Comparison of ENCODE assay signal across 8 mouse cellular contexts in genomic region chr6:146888660-146889490, GRCm38 (mm10). TPM values are rescaled to one million over a fixed set of nuclear protein-coding genes. Genes with fewer than 3 reads are reported as not detected.
DNase-seq lines count a peak whose midpoint lies in the region; ATAC-seq and TF ChIP-seq lines count a peak whose summit lies in the region.

No protein-coding gene starts in this region.

- H3K9me3 ChIP-seq in kidney, embryonic 14.5 days (ENCODE audit: control insufficient read depth, low read length), result no peaks in the 10 kb centered on the region
- no peaks in the 10 kb centered on the region for H3K9me3 ChIP-seq in heart, postnatal 0 days (replicated peaks; ENCODE audit: control insufficient read depth, low read length)
- no peaks in the 10 kb centered on the region for H3K9me3 ChIP-seq in megakaryocyte, embryonic 14.5 days

- TF ChIP-seq CTCF in heart, postnatal 0 days (IDR thresholded peaks at IDR 0.05; ENCODE audit: low read depth), result no peak

- peak; percentile 65 for ATAC-seq in kidney, embryonic 14.5 days (ENCODE audit: low FRiP score, low TSS enrichment)
- peak; percentile 57 for ATAC-seq in heart, postnatal 0 days (ENCODE audit: insufficient read depth, low read depth)

- peak overlapping the region; percentile 91 for H3K9ac ChIP-seq in kidney, embryonic 14.5 days (ENCODE audit: low read depth, low read length)
- H3K9ac ChIP-seq in heart, postnatal 0 days (replicated peaks; ENCODE audit: low read depth, low read length), result peak overlapping the region; percentile 96

- no peaks in the 10 kb centered on the region for H3K27me3 ChIP-seq in kidney, embryonic 14.5 days (ENCODE audit: control insufficient read depth, insufficient read depth, low read length)
- no peaks in the 10 kb centered on the region for H3K27me3 ChIP-seq in heart, postnatal 0 days (ENCODE audit: control insufficient read depth, insufficient read depth, low read length)
- no peaks in the 10 kb centered on the region for H3K27me3 ChIP-seq in megakaryocyte, embryonic 14.5 days (replicated peaks)

- 6% methylated on average over 26 of the region's 26 CpGs for WGBS in kidney, embryonic 14.5 days
- WGBS in heart, postnatal 0 days, result 6% methylated on average over 26 of the region's 26 CpGs

- DNase-seq in kidney, postnatal 4 days, result no peak
- DNase-seq in NIH3T3 (ENCODE audit: low read depth), result peak; percentile 50
- peak; percentile 36 for DNase-seq in heart, postnatal 0 days (ENCODE audit: low spot score)
- no peak for DNase-seq in c-Kit-positive CD71-positive TER-119-positive erythroid progenitor cells, embryonic 14.5 days (ENCODE audit: low spot score)
- DNase-seq in natural killer cell, adult 2 months (ENCODE audit: low spot score in 2 of 2), result no peak
- no peak for DNase-seq in gastrocnemius, adult 18-20 months (ENCODE audit: low spot score)

- peak overlapping the region; percentile 91 for H3K4me3 ChIP-seq in kidney, embryonic 14.5 days (ENCODE audit: low read length)
- H3K4me3 ChIP-seq in heart, postnatal 0 days (ENCODE audit: low read depth, low read length), result peak overlapping the region; percentile 87
- H3K4me3 ChIP-seq in megakaryocyte, embryonic 14.5 days (replicated peaks), result peak overlapping the region; percentile 95

- no peak for TF ChIP-seq EP300 in heart, postnatal 0 days (IDR thresholded peaks at IDR 0.05; ENCODE audit: low read depth)

- H3K4me1 ChIP-seq in kidney, embryonic 14.5 days (ENCODE audit: control insufficient read depth, insufficient read depth, low read length), result peaks cover 25% of the 10 kb centered on the region
- H3K4me1 ChIP-seq in heart, postnatal 0 days (ENCODE audit: control insufficient read depth, insufficient read depth), result peaks cover 40% of the 10 kb centered on the region
- peaks cover 60% of the 10 kb centered on the region for H3K4me1 ChIP-seq in megakaryocyte, embryonic 14.5 days

- peak overlapping the region; percentile 74 for H3K27ac ChIP-seq in kidney, embryonic 14.5 days (ENCODE audit: low read depth, low read length)
- peak overlapping the region; percentile 92 for H3K27ac ChIP-seq in heart, postnatal 0 days (ENCODE audit: low read depth)

- H3K4me2 ChIP-seq in kidney, embryonic 14.5 days (replicated peaks; ENCODE audit: low read depth, low read length), result peak overlapping the region; percentile 85
- H3K4me2 ChIP-seq in heart, postnatal 0 days (ENCODE audit: low read depth, low read length), result peak overlapping the region; percentile 81

- no peaks in the 10 kb centered on the region; the same call in 1 of the 2 replicates for H3K36me3 ChIP-seq in kidney, embryonic 14.5 days (ENCODE audit: control insufficient read depth, insufficient read depth, low read length)
- peaks cover 6% of the 10 kb centered on the region for H3K36me3 ChIP-seq in heart, postnatal 0 days (replicated peaks; ENCODE audit: control insufficient read depth, insufficient read depth, low read length)
- peaks cover 17% of the 10 kb centered on the region for H3K36me3 ChIP-seq in megakaryocyte, embryonic 14.5 days (replicated peaks; ENCODE audit: low read length)

RNA-seq across cellular contexts. Expression of gene Ppfibp1, which starts 0.6 kb away (rescaled TPM):
- 34.7 and 80.1 TPM in 2 replicates for polyA plus RNA-seq in kidney, embryonic 14.5 days (2014; fragmentation: Nextera tagmentation; extraction: Ambion mirVana)
- 43.0 and 56.5 TPM in 2 replicates for total RNA-seq in heart, postnatal 0 days (2014; rRNA removed; ENCODE audit: low replicate concordance)
- 38.8 and 39.5 TPM in 2 replicates for polyA plus RNA-seq in heart, postnatal 0 days (2015; fragmentation: Nextera tagmentation; extraction: Ambion mirVana)
- polyA plus RNA-seq in megakaryocyte, embryonic 14.5 days (2012; ENCODE audit: insufficient read depth, low replicate concordance), result 1.7 and 3.4 TPM in 2 replicates
- total RNA-seq in gastrocnemius, adult 18-20 months (2021), result 10 to 100 TPM; 54.4 to 65.7 TPM

RNA-seq across cellular contexts. Expression of gene Smco2, which starts 39.0 kb away (rescaled TPM):
- polyA plus RNA-seq in kidney, embryonic 14.5 days (2014; fragmentation: Nextera tagmentation; extraction: Ambion mirVana), result not detected in 2 replicates
- not detected in 2 replicates for total RNA-seq in heart, postnatal 0 days (2014; rRNA removed; ENCODE audit: low replicate concordance)
- 0.29 and 0.43 TPM in 2 replicates for polyA plus RNA-seq in heart, postnatal 0 days (2015; fragmentation: Nextera tagmentation; extraction: Ambion mirVana)
- not detected in 2 replicates for polyA plus RNA-seq in megakaryocyte, embryonic 14.5 days (2012; ENCODE audit: insufficient read depth, low replicate concordance)
- total RNA-seq in gastrocnemius, adult 18-20 months (2021), result not detected

Comparison
In these comparisons a context has a peak if more than half of its experiments do, and no peak if none do; other contexts are left out.
1. DNase-seq: peak in NIH3T3 (single experiment) and heart, postnatal 0 days (single experiment); none in kidney, postnatal 4 days (0 of 2), c-Kit-positive CD71-positive TER-119-positive erythroid progenitor cells, embryonic 14.5 days (single experiment), natural killer cell, adult 2 months (0 of 2) and gastrocnemius, adult 18-20 months (single experiment).
2. Peak in every context shown above with its lines, with median percentiles within 50 percentile points of each other: H3K4me3 ChIP-seq.